Mouse (Mus musculus) embryonic fibroblast, embryonic 13.5 days (primary cell): ENCODE measurements around the gene Cdkn2d.

Source experiments
- CTCF ChIP-seq: IDR thresholded peaks from 2 replicates; pipeline ENCODE4 v1.5.1; 2011; ENCODE audit warnings: mild to moderate bottlenecking, control low read depth, low read length, moderate library complexity, borderline replicate concordance; ENCODE audit not compliant: insufficient read depth
- POLR2A ChIP-seq: IDR thresholded peaks from 2 replicates; pipeline ENCODE4 v1.6.1; 2011; ENCODE audit warnings: low read depth, mild to moderate bottlenecking, control low read depth, low read length, moderate library complexity

- TF ChIP-seq CTCF = no peak
- no peak for TF ChIP-seq POLR2A
Measured at GRCm38 (mm10) chr9:21305065-21305464, 13.9 kb upstream of the Cdkn2d start.
